Mouse (Mus musculus): ENCODE data around the gene Rarb.

The Rarb gene

GRCm38 (mm10) chr14:16437386-16437785, 381.6 kb downstream of the Rarb start:
- no peak for DNase-seq (ENCODE audit: low read depth, low spot score)

- DNase-seq (ENCODE audit: low read depth, low spot score) = peak; percentile 43
Measured at GRCm38 (mm10) chr14:16434396-16435171, 384.4 kb downstream of the Rarb start.

- no peak for DNase-seq (ENCODE audit: low read depth, low spot score)
Measured at GRCm38 (mm10) chr14:16433206-16433605, 385.8 kb downstream of the Rarb start.

GRCm38 (mm10) chr14:16432550-16432949, 386.4 kb downstream of the Rarb start:
- no peak for DNase-seq (ENCODE audit: low read depth, low spot score)

GRCm38 (mm10) chr14:16431941-16432499, 386.9 kb downstream of the Rarb start:
- DNase-seq (ENCODE audit: low read depth, low spot score) = no peak

- no peak for DNase-seq (ENCODE audit: low read depth, low spot score)
Measured at GRCm38 (mm10) chr14:16427569-16427968, 391.4 kb downstream of the Rarb start.

GRCm38 (mm10) chr14:16414163-16414562, 404.8 kb downstream of the Rarb start:
- no peak for DNase-seq (ENCODE audit: low read depth, low spot score)

- DNase-seq (ENCODE audit: low read depth, low spot score) = no peak
Measured at GRCm38 (mm10) chr14:16405187-16405586, 413.8 kb downstream of the Rarb start.

GRCm38 (mm10) chr14:16384783-16385182, 434.2 kb downstream of the Rarb start:
- DNase-seq (ENCODE audit: low read depth, low spot score) = no peak
